Mouse (Mus musculus): Measurements from ENCODE around the gene Pgpep1.
A peak's percentile ranks its signal among the peaks of the same experiment; 100 is the strongest.

The Pgpep1 gene

DNA sequence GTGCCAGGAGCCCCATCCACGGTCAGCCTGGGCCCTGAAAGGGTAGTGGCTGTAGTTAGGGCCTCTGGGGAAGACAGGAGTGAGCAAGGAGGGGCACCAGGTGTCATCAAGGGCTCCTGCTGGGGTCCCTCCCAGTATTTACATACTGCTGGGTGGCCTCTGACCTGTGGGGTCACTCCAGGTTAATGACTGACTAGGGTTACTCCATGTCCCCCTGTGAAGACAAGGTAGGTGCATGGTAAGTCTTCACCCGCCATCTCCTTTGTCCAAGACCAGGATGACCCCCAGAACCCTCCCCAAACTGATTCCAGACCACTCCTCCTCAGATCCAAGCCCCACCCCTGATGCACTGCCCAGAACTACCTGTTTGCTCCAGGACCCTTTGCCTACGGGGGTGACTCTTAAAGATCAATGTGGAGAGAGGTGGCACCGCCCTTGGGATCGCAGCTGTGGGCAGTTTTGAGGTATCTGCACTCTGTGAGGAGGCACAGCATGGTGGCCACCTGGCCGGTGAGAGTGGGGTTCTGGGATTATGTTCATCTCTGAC, 27.8 kb downstream of the Pgpep1 start, which contains the start of gene Gdf15:
Gene Gdf15, minus strand, starts transcription at position 111 of the 547 bp plus-strand sequence.
- no peak for DNase-seq (ENCODE audit: low read depth)

DNA sequence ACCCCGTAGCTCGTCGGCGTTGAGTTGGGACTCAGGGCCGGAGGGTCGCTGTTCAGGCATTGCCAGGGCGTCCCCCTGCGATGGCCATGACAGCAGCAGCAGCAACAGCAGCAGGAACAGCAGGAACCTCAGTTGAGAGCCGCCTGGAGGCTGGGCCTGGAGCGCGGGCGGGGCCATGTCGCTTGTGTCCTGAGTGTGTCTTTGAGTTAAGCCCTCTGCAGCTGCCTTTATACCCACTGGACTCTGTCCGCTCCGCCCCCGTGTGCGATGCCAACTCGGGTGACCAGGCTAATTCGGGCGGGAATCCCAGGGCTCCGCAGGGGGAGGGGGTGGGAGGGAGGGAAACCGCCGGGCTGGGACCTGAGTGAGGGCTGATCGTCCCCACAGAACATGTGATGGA, 28.8 kb downstream of the Pgpep1 start:
- peak; percentile 74 for DNase-seq (ENCODE audit: low read depth)

DNA sequence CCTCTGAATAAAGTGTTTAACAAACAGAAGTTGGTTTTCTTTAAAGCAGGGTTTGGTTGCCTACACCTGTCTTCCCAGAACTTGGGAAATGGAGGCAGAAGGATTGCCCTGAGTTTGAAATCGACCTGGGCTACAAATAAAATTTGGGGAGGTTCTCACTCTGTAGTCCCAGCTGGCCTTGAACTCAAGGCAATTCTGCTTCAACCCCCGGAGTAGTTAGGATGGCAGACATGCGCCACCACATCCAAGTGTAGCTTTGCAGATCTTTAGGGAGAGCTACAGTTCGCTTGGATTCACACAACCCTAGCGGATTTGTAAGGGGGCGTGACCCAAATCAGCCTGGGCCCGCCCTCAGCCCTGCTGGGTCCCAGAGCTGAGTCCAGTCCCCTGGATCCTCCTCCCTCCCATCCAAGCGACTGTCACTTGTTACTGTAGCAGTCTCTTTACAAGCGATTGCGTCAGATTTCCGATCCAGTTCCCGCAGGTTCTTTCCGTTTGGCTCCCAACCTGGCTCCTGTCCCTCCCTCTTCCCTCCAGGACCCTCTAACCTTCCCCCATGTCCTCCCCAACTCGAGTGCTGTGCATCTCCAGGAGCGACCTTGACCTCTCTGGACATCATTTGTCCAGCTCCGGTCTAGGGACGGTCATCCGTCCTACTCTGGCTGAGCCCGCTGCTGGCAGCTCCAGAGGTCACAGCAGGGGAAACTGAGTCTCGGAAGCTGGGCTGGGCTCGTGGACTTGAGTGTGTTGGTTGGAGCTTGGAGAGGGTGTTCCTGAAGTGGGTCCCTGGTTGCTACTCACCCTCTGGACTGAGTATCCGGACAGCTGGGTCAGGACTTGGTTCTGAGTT, 29.4 kb downstream of the Pgpep1 start:
- peak; percentile 92 for DNase-seq (ENCODE audit: low read depth)

DNA sequence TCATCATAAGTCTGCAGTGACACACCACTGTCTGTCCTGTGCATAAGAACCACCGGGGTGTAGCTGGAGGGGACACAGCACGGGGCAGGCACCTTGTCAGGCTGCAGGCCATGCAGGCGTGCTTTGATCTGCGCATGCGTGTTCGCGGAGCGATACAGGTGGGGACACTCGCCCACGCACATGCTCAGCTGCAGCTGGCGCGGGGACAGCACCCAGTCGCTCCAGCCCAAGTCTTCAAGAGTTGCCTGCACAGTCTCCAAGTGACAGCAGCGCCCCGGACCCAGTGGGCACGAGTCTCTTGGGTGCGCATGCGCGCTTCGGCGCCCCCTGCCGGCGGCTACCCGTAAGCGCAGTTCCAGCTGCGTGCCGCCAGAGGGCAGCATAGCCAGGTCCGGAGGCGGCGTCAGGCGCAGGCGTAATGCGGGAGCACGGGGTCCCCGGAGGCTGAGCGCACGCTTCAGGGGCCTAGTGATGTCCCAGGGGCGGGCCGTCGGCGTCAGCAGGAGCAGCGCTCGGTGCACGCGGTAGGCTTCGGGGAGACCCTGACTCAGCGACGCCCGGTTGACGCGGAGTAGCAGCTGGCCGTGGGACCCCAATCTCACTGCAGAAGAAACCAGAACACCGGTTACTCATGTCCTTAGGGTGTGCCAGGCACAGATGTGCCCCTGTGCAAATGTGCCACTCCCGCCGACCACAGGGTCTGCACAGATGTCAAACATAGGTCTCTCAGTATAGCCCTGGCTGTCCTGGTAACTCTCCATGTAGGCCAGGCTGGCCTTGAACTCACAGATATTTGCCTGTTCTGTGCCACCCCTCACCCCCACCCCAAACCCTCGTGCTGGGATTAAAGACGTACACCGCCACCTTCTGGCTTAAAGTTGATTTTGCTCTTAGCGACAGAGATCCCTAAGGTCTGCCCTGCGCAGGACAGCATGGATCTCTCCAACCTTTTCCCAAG, 30.3 kb downstream of the Pgpep1 start:
- DNase-seq (ENCODE audit: low read depth), result peak; percentile 94

DNA sequence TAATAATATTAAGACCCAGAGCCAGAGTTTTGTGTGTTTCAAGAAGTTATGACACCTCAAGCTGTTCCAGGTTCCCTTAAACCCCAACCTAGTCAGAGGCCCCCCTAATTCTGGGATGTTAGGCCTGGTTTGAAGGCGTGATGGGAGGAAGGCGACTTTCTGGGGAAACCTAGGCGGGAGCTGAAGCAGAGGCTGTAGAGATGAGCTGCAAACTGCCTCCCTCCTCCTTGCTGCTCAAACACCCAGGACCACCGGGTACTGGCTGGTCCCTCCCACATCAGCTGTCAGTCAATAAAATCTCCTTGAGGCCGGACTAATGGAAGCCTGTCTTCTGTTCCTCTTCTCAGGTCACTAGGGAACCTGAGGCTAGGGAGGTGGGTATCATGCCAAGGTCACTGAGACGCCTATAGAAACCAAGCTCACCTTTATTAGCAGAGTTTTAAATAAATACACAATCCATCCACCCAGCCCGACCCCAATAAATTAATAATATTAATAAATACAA, 31.1 kb downstream of the Pgpep1 start:
- no peak for DNase-seq (ENCODE audit: low read depth)

DNA sequence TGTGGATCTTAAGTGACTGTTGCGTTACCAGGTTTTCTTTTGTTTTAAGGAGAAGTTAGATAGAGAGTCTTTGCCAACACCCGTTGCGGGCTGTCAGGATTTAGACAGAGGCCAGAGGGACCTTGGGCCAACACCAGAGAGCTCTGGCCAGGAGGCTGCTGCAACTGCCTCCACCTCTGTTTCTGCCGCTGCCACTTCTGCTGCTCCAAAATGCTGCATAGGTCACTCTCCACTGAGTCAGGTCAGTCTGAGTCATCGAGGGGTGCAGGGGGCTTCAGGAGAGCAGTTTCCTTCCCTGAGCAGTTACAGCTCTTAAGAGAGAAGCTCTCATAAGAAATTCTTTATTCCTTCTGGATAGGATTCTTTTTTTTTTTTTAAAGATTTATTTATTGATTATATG, 33.1 kb downstream of the Pgpep1 start:
- DNase-seq (ENCODE audit: low read depth), result peak; percentile 70

DNA sequence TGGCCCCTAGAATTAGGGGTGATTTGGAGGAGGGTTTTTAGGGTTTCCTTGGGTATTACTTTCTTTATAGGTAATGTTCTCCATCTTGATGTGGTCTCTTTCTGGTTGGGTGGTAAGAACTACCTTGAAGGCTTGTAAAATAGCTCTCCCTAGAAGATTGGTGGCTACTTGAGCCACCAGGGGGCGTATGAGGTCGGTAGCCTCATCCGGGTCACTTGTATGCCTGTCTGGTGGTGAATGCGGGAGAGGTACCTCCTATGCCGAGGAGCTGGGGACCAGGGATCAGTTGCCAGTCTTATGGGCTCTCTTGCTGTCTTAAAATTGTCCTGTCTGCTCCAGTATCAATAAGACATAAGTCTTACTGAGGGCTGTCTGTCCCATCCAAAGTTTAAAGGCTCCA, 35.1 kb downstream of the Pgpep1 start:
- DNase-seq (ENCODE audit: low read depth), result peak; percentile 69

DNA sequence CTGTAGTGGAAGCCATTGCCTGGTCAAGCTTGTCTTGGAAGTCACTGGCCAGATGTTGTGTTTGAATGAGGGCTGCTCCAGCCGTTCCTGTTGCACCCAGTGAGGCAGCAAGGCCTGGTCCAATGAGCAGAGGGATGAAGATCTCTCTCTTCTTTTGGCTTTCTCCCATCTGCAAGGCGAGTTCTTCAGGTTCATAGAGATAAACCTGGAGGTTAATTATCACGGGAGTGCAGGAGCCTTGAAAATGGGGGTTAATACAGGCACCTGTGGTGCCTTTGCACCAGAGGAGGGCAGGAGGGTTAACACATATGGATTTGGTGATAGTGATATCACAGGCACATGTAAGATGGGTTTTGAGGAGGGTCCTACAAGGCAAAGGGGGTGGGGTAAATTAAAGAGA, 38.0 kb downstream of the Pgpep1 start:
- no peak for DNase-seq (ENCODE audit: low read depth)

DNA sequence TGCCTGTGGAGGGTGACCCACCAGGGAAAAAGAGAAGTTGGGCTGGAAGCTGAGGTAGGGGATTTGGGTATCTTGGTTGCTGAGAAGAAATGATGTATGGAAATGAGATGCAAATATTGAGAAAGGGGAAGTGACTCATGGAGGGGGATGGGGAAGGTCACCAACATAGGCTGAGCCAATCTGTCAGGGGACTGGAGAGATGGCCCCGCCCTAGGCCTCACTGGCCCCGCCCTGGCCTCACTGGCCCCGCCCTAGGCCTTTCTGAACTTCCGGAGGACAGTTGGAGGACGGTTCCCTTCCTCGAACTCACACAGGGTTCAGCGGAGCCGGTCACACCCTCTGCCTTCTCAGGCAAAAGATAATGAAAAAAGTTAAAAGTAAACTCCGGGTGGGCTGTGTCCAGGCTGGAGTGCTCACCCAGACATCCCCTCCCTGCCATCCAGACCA, 41.3 kb downstream of the Pgpep1 start:
- peak; percentile 98 for DNase-seq (ENCODE audit: low read depth)

DNA sequence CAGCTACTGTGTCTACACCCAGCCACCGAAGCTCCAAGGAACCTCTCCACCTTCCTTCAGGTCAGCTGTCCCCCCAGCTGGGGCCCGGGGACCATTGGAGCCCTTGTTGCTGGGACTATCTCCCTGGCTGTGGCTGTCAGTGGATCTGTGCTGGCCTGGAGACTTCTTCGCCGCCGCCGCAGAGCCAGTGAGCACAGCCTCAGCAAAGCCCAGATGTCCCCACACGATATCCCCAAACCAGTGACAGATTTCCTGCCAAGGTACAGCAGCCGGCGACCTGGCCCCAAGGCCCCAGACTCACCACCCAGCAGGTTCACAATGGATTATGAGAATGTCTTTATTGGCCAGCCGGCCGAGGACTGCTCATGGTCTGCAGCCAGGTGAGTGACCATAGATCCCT, 42.2 kb downstream of the Pgpep1 start:
- peak; percentile 41 for DNase-seq (ENCODE audit: low read depth)

DNA sequence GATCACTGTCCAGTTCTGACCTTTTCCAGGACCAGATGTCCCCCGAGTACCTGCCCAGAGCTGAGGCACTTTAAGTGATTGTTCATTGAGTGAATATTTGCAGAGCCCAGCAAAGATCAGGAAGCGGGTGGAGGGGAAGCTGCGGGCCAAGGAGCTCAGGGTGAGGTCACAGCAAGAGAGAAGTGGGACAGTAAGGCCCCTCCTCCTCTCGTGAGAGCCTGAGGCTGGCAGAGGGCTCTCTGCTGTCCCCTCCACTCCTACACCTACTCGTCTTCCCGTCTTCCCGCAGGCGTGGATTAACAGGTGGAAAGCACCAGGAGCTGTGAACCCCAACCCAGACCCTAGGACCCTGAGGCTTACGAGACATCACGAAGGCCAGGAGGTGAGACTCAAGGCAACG, 43.5 kb downstream of the Pgpep1 start:
- peak; percentile 62 for DNase-seq (ENCODE audit: low read depth)

DNA sequence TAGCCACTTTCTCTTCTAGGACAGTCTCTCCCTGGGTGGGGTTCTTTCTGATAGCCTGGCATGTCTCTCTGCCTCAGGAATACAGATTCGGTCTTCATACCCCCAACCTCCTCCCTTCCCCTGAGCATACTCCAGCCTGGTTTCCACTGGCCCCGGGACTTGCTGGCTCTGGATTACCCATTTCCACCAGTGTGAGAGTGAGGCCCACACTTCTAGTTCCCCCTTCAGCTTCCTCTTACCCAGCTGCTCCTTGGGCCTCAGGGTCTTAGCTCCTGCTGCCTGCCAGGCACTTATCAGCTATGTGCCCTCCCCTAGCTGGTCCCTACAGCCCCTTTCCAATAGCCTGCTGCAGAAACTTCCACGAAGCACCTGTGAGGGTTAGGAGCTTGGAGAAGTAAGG, 44.3 kb downstream of the Pgpep1 start, which contains the start of gene Lrrc25:
Gene Lrrc25, plus strand, starts transcription at position 262 of the 400 bp plus-strand sequence.
- DNase-seq (ENCODE audit: low read depth), result no peak

DNA sequence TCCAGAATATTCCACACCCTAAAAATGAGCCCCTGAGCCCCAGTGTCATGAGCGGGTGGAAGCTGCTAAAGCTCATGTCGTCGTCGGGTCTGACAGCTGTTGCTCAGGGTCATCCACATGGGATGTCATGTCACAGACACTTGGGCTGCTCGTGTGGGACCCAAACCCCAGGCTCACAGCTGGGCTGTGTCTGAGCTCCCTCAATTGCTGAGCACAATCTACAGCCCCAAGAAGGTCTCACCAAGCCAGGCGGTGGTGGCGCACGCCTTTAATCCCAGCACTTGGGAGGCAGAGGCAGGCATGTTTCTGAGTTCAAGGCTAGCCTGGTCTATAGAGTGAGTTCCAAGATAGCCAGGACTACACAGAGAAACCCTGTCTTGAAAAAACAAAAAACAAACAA, 44.9 kb downstream of the Pgpep1 start:
- no peak for DNase-seq (ENCODE audit: low read depth)

DNA sequence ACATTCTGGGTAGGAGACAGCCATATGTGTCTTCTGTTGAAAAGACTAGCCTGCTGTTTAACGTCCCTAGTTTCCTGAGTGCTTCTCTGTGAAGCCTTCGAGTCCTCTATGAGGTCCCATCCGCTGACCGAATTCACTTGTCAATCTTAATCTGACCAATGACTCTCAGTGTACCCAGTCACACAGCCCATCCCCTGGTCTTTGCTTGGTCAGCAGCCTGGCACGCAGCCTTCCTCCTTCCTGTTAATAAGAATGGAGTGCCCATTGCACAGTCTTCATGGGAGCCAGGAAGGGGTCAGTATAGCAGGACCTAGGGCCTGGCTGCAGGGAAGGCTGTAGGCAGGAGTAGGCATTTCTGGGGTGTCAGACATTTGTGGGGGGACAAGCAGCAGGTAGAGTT, 45.7 kb downstream of the Pgpep1 start:
- peak; percentile 33 for DNase-seq (ENCODE audit: low read depth)

DNA sequence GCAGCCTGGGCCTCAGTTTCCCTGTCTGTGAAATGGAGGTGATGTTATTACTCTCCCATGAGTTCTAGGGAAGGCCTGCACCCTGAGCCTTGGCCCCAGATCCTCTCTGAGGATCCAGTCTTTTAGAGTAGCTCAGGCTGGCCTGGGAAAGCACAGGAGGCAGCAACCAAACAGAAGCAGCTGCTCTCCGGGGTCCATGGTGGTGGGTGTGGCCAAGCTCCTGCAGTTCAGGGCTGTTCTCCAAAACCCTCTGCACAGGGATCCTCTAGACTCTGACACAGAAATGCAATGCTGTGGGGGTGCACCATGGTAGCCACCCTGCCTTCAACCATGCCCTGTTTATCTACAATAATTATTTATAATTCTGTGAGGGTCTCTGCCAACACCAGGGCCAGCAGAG, 46.4 kb downstream of the Pgpep1 start:
- no peak for DNase-seq (ENCODE audit: low read depth)

DNA sequence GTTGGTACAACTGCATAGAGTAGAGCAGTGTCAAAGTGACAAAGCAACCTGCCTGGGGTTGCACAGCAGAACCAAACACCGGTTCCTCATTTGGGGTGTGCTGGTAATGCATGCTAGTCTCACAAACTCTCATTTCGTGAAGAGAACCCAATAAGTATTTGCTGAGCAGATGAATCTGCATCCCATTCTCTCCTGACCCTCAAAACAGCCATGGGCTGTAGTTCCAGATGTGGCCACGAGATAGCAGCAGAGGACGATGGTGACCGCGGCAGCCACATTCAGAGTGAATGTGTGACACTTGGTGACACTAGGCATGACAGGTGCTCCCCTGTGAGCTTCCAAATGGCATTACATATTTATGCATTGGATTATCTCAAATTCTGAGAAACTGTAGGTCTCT, 48.3 kb downstream of the Pgpep1 start:
- DNase-seq (ENCODE audit: low read depth), result peak; percentile 93

DNA sequence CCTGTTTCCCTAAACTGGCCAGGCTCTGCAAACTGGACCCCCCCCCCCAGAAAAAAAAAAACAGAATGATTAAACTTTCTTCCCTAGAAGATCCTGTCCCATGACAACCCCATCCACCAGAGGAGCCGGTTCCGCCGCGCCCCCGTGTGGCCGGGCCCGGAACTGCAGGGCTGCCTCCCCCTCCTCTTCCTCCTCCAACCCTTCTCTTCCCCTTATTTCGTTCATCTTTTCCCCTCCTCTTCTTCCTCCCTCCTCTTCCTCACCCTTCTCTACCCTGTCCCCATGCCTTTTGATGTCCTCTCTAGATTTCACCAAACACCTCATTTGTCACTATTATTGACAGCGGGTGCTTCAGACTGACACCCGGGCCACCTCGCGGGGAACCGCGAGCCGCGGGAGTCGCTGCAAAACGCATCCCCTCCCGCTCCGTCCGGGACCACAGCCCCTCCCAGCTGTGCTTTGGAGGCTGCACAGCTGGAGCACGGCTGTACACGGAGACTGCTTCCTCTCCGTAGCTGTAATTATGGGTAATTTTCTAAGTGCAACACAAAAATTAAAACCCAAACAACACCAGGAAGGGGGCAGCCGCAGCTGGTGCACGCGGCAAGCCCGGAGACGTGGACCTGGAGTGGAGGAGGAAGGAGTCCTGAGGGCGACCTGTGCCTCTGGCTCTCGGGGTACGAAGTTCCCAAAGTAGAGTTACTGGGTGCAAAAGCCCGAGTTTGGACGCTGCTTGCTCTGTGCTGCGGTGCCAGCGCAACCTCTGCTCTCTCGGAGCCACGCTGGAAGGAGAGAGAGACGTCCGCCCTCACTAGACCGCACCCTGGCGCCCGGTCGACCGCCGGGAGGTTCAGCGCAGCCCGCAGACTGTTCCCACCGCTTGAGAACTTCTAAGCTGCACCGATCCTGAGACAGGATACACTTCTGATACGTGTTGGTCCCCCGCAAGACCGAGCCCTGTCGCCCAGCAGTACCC, 49.1 kb downstream of the Pgpep1 start:
- peak; percentile 84 for DNase-seq (ENCODE audit: low read depth)

DNA sequence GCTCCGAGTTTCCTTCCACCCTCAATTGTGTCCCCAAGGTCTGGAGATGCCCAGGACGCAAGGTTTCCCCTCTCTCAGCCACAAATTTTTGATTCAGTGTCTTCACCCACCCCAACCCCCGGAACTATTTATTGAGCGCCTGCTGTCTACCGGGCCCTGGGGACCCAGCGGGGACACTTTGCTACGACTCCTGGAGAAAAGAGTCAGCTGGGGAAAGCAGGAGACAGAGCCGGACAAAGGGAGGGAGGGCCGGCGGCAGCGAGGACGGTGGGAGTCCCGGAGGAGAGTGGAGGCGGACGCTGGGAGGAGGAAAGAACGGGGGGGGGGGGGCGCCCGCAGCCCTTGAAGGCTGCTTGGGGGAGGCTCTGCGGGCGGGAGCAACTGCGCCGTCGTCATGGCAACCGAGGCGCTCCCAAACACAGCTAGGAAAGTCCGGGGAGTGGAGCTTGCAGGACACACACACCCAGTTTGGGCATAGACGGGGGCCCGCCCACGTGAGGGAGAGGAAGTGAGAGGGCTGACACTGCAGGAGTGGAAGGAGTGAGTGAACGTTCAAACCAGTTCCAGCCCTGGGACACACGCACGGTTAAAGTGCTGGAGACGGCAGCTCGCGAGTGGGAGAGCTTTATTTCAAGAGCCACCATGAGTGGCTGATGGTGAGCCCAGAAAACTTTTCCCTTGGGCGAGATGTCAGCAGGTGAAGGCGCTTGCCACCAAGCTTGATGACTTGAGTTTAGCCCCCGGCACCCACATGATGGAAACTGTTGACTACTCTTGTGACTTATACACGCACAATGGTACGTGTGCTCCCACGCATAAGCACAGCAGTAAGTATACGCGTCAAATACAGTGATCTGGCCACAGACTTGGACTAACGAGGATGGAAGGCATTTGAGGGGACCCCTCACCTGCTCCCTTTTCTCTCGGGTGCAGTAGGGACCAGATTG, 50.1 kb downstream of the Pgpep1 start:
- DNase-seq (ENCODE audit: low read depth), result peak; percentile 96

DNA sequence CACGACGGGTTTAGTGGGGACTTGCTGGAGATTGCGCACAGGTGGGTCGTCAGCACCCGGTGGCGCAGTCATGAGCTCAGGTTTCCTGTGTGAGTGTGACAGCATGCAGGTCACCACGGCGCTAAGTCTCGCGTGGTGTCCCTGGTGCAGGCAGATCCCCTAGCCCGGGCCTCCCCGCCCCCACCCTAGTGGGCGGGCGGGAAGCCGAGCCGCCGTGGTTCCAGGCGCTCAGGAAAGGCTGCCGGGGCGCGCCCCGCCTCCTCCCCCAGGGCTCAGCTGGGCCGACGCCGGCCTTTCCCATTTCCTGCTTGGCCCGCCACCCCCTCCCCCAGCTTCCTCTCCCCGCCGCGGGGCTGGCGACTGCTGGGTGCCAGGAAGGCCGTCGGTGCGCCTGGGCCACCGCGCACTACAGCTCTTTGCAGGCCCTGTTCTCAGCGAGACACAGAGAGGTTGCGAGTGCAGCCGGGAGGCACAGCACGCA, 50.8 kb downstream of the Pgpep1 start:
- DNase-seq (ENCODE audit: low read depth), result peak; percentile 94

Data from 416B (cell line).